Mouse (Mus musculus) thymus, postnatal 0 days (tissue): ENCODE data around the gene Gna12. TPM values are rescaled to one million over a fixed set of nuclear protein-coding genes. Genes with fewer than 3 reads are reported as not detected.

Experiments
- DNase-seq: peaks from one replicate; pipeline ENCODE4 v3.0.0-alpha.2; 2015; ENCODE audit warnings: low spot score
- polyA plus RNA-seq: library from polyadenylated mRNA; unstranded; fragments of >200 nt; fragmentation: Nextera tagmentation; extraction: Ambion mirVana; gene quantifications from 2 replicates; pipeline ENCODE4 v1.2.1, GENCODE M21; 2015

Gene Gna12
- polyA plus RNA-seq, 1 experiment from 2014 or later: 16.3 TPM

- no peak for DNase-seq
Observed at GRCm38 (mm10) chr5:140711040-140711439, 119.2 kb downstream of the Gna12 start.

- DNase-seq: no peak
Observed at GRCm38 (mm10) chr5:140710315-140710714, 119.9 kb downstream of the Gna12 start.

Other genes starting within 250 kb of the Gna12 start
- gene Lfng, start 223.1 kb downstream of the Gna12 start, polyA plus RNA-seq: 13.2 and 13.3 TPM in 2 replicates
- 10.4 and 12.3 TPM in 2 replicates for gene Ttyh3, start 181.4 kb downstream of the Gna12 start, polyA plus RNA-seq
- 11.4 and 13.0 TPM in 2 replicates for gene Iqce, start 128.1 kb downstream of the Gna12 start, polyA plus RNA-seq
- gene Brat1, start 125.4 kb downstream of the Gna12 start, polyA plus RNA-seq: 22.6 and 22.7 TPM in 2 replicates
- gene Amz1, start 106.3 kb downstream of the Gna12 start, polyA plus RNA-seq: 3.4 and 3.9 TPM in 2 replicates
- 20.0 and 20.5 TPM in 2 replicates for gene Card11, start 170.2 kb upstream of the Gna12 start, polyA plus RNA-seq